Mouse (Mus musculus): Measurements from ENCODE around the gene Cmya5. TPM values are rescaled to one million over a fixed set of nuclear protein-coding genes. Genes with fewer than 3 reads are reported as not detected.

Cmya5 gene
- polyA plus RNA-seq, 1 experiment from 2014 or later: 0.36 TPM

GRCm38 (mm10) chr13:93163303-93163702 is 18.8 kb upstream of the Cmya5 start:
- Histone ChIP-seq H3K36me3 (ENCODE audit: control insufficient read depth, insufficient read depth, low read length) (peaks cover 17% of the 10 kb centered on the region), H3K4me1 (replicated peaks; ENCODE audit: control insufficient read depth, insufficient read depth, low read length) (no peaks in the 10 kb centered on the region), H3K27me3 (ENCODE audit: control insufficient read depth, insufficient read depth, low read depth, low read length) (no peaks in the 10 kb centered on the region), H3K9me3 (ENCODE audit: control insufficient read depth, low read length) (no peaks in the 10 kb centered on the region), H3K4me2 (ENCODE audit: low read depth, low read length) (no peak overlapping the region), H3K9ac (ENCODE audit: low read length) (no peak overlapping the region), H3K4me3 (ENCODE audit: low read length) (no peak overlapping the region), H3K27ac (ENCODE audit: low read length) (no peak overlapping the region)
- WGBS: 86% methylated on average over 4 of the region's 4 CpGs
- ATAC-seq (ENCODE audit: low read depth): no peak

GRCm38 (mm10) chr13:93162456-93162855 is 17.9 kb upstream of the Cmya5 start:
- H3K36me3 ChIP-seq (ENCODE audit: control insufficient read depth, insufficient read depth, low read length): peaks cover 17% of the 10 kb centered on the region
- H3K9me3 ChIP-seq (ENCODE audit: control insufficient read depth, low read length): no peaks in the 10 kb centered on the region
- H3K4me2 ChIP-seq (ENCODE audit: low read depth, low read length): no peak overlapping the region
- no peak overlapping the region for H3K4me3 ChIP-seq (ENCODE audit: low read length)
- no peak for ATAC-seq (ENCODE audit: low read depth)
- H3K27ac ChIP-seq (ENCODE audit: low read length): no peak overlapping the region
- no peaks in the 10 kb centered on the region for H3K4me1 ChIP-seq (replicated peaks; ENCODE audit: control insufficient read depth, insufficient read depth, low read length)
- H3K9ac ChIP-seq (ENCODE audit: low read length): no peak overlapping the region
- no peaks in the 10 kb centered on the region for H3K27me3 ChIP-seq (ENCODE audit: control insufficient read depth, insufficient read depth, low read depth, low read length)

- 92% methylated on average over 6 of the region's 6 CpGs for WGBS
- ATAC-seq (ENCODE audit: low read depth): no peak
- H3K9ac ChIP-seq (ENCODE audit: low read length): no peak overlapping the region
- no peaks in the 10 kb centered on the region for H3K27me3 ChIP-seq (ENCODE audit: control insufficient read depth, insufficient read depth, low read depth, low read length)
- H3K9me3 ChIP-seq (ENCODE audit: control insufficient read depth, low read length): no peaks in the 10 kb centered on the region
- no peak overlapping the region for H3K4me2 ChIP-seq (ENCODE audit: low read depth, low read length)
- H3K4me1 ChIP-seq (replicated peaks; ENCODE audit: control insufficient read depth, insufficient read depth, low read length): no peaks in the 10 kb centered on the region
- H3K36me3 ChIP-seq (ENCODE audit: control insufficient read depth, insufficient read depth, low read length): peaks cover 12% of the 10 kb centered on the region
- H3K27ac ChIP-seq (ENCODE audit: low read length): no peak overlapping the region
- no peak overlapping the region for H3K4me3 ChIP-seq (ENCODE audit: low read length)
These were observed 13.7 kb upstream of the Cmya5 start for GRCm38 (mm10) chr13:93158261-93158660.

GRCm38 (mm10) chr13:93153280-93153679 is 8.8 kb upstream of the Cmya5 start:
- Histone ChIP-seq H3K4me1 (replicated peaks; ENCODE audit: control insufficient read depth, insufficient read depth, low read length) (no peaks in the 10 kb centered on the region), H3K9ac (ENCODE audit: low read length) (no peak overlapping the region), H3K27ac (ENCODE audit: low read length) (no peak overlapping the region), H3K27me3 (ENCODE audit: control insufficient read depth, insufficient read depth, low read depth, low read length) (no peaks in the 10 kb centered on the region), H3K36me3 (ENCODE audit: control insufficient read depth, insufficient read depth, low read length) (peaks cover 8% of the 10 kb centered on the region; the same call in 1 of the 2 replicates), H3K4me3 (ENCODE audit: low read length) (no peak overlapping the region), H3K4me2 (ENCODE audit: low read depth, low read length) (no peak overlapping the region), H3K9me3 (ENCODE audit: control insufficient read depth, low read length) (no peaks in the 10 kb centered on the region)
- ATAC-seq (ENCODE audit: low read depth): no peak
- 73% methylated on average over 1 of the region's 1 CpGs for WGBS

- peak; percentile 58; the same call in 1 of the 2 replicates for ATAC-seq (ENCODE audit: low read depth)
These were observed 673 bp downstream of the Cmya5 start for GRCm38 (mm10) chr13:93143819-93144283.

GRCm38 (mm10) chr13:93141184-93141583 is 3.3 kb downstream of the Cmya5 start:
- no peak overlapping the region for H3K4me3 ChIP-seq (ENCODE audit: low read length)
- H3K4me2 ChIP-seq (ENCODE audit: low read depth, low read length): no peak overlapping the region
- H3K27ac ChIP-seq (ENCODE audit: low read length): no peak overlapping the region
- no peaks in the 10 kb centered on the region for H3K9me3 ChIP-seq (ENCODE audit: control insufficient read depth, low read length)
- ATAC-seq (ENCODE audit: low read depth): no peak
- 90% methylated on average over 6 of the region's 6 CpGs for WGBS
- peaks cover 20% of the 10 kb centered on the region for H3K4me1 ChIP-seq (replicated peaks; ENCODE audit: control insufficient read depth, insufficient read depth, low read length)
- H3K27me3 ChIP-seq (ENCODE audit: control insufficient read depth, insufficient read depth, low read depth, low read length): no peaks in the 10 kb centered on the region
- H3K9ac ChIP-seq (ENCODE audit: low read length): no peak overlapping the region
- no peaks in the 10 kb centered on the region for H3K36me3 ChIP-seq (ENCODE audit: control insufficient read depth, insufficient read depth, low read length)

More at GRCm38 (mm10) chr13:93143819-93144283, 673 bp downstream of the Cmya5 start:
- peak overlapping the region; percentile 93 for H3K27ac ChIP-seq (ENCODE audit: low read length)
- 0 out of 2 replicates have a peak, but pooled peaks cover 4% of the 10 kb centered on the region for H3K36me3 ChIP-seq (ENCODE audit: control insufficient read depth, insufficient read depth, low read length)
- no peaks in the 10 kb centered on the region for H3K9me3 ChIP-seq (ENCODE audit: control insufficient read depth, low read length)
- H3K27me3 ChIP-seq (ENCODE audit: control insufficient read depth, insufficient read depth, low read depth, low read length): no peaks in the 10 kb centered on the region
- peak overlapping the region; percentile 71 for H3K9ac ChIP-seq (ENCODE audit: low read length)
- H3K4me3 ChIP-seq (ENCODE audit: low read length): peak overlapping the region; percentile 60
- H3K4me1 ChIP-seq (replicated peaks; ENCODE audit: control insufficient read depth, insufficient read depth, low read length): peaks cover 20% of the 10 kb centered on the region
- WGBS: 12% methylated on average over 11 of the region's 11 CpGs
- peak overlapping the region; percentile 87 for H3K4me2 ChIP-seq (ENCODE audit: low read depth, low read length)

- Histone ChIP-seq H3K4me2 (ENCODE audit: low read depth, low read length) (no peak overlapping the region), H3K27ac (ENCODE audit: low read length) (peak overlapping the region; percentile 4; the same call in 1 of the 2 replicates), H3K9ac (ENCODE audit: low read length) (no peak overlapping the region), H3K4me3 (ENCODE audit: low read length) (no peak overlapping the region), H3K36me3 (ENCODE audit: control insufficient read depth, insufficient read depth, low read length) (no peaks in the 10 kb centered on the region), H3K27me3 (ENCODE audit: control insufficient read depth, insufficient read depth, low read depth, low read length) (no peaks in the 10 kb centered on the region), H3K9me3 (ENCODE audit: control insufficient read depth, low read length) (no peaks in the 10 kb centered on the region), H3K4me1 (replicated peaks; ENCODE audit: control insufficient read depth, insufficient read depth, low read length) (peaks cover 4% of the 10 kb centered on the region)
- ATAC-seq (ENCODE audit: low read depth): peak; percentile 85
- 35% methylated on average over 1 of the region's 1 CpGs for WGBS
These were observed 6.5 kb downstream of the Cmya5 start for GRCm38 (mm10) chr13:93138059-93138458.

GRCm38 (mm10) chr13:93137098-93137497 is 7.4 kb downstream of the Cmya5 start:
- Histone ChIP-seq H3K9ac (ENCODE audit: low read length) (no peak overlapping the region), H3K36me3 (ENCODE audit: control insufficient read depth, insufficient read depth, low read length) (no peaks in the 10 kb centered on the region), H3K9me3 (ENCODE audit: control insufficient read depth, low read length) (no peaks in the 10 kb centered on the region), H3K27ac (ENCODE audit: low read length) (no peak overlapping the region), H3K4me3 (ENCODE audit: low read length) (no peak overlapping the region), H3K4me1 (replicated peaks; ENCODE audit: control insufficient read depth, insufficient read depth, low read length) (no peaks in the 10 kb centered on the region; the same call in 1 of the 2 replicates), H3K27me3 (ENCODE audit: control insufficient read depth, insufficient read depth, low read depth, low read length) (no peaks in the 10 kb centered on the region), H3K4me2 (ENCODE audit: low read depth, low read length) (no peak overlapping the region)
- 85% methylated on average over 7 of the region's 7 CpGs for WGBS
- ATAC-seq (ENCODE audit: low read depth): no peak

- WGBS: 81% methylated on average over 1 of the region's 1 CpGs
- no peaks in the 10 kb centered on the region for H3K27me3 ChIP-seq (ENCODE audit: control insufficient read depth, insufficient read depth, low read depth, low read length)
- H3K4me1 ChIP-seq (replicated peaks; ENCODE audit: control insufficient read depth, insufficient read depth, low read length): no peaks in the 10 kb centered on the region
- H3K9ac ChIP-seq (ENCODE audit: low read length): no peak overlapping the region
- H3K27ac ChIP-seq (ENCODE audit: low read length): no peak overlapping the region
- no peaks in the 10 kb centered on the region for H3K9me3 ChIP-seq (ENCODE audit: control insufficient read depth, low read length)
- no peak overlapping the region for H3K4me2 ChIP-seq (ENCODE audit: low read depth, low read length)
- H3K36me3 ChIP-seq (ENCODE audit: control insufficient read depth, insufficient read depth, low read length): no peaks in the 10 kb centered on the region
- ATAC-seq (ENCODE audit: low read depth): no peak
- no peak overlapping the region for H3K4me3 ChIP-seq (ENCODE audit: low read length)
These were observed 8.3 kb downstream of the Cmya5 start for GRCm38 (mm10) chr13:93136251-93136650.

GRCm38 (mm10) chr13:93135501-93135900 is 9.0 kb downstream of the Cmya5 start:
- 73% methylated on average over 2 of the region's 2 CpGs for WGBS
- no peak overlapping the region for H3K4me2 ChIP-seq (ENCODE audit: low read depth, low read length)
- H3K36me3 ChIP-seq (ENCODE audit: control insufficient read depth, insufficient read depth, low read length): no peaks in the 10 kb centered on the region
- H3K27me3 ChIP-seq (ENCODE audit: control insufficient read depth, insufficient read depth, low read depth, low read length): no peaks in the 10 kb centered on the region
- no peaks in the 10 kb centered on the region for H3K9me3 ChIP-seq (ENCODE audit: control insufficient read depth, low read length)
- no peak overlapping the region for H3K9ac ChIP-seq (ENCODE audit: low read length)
- no peak for ATAC-seq (ENCODE audit: low read depth)
- no peak overlapping the region for H3K4me3 ChIP-seq (ENCODE audit: low read length)
- H3K27ac ChIP-seq (ENCODE audit: low read length): no peak overlapping the region
- no peaks in the 10 kb centered on the region for H3K4me1 ChIP-seq (replicated peaks; ENCODE audit: control insufficient read depth, insufficient read depth, low read length)
